Mouse (Mus musculus): ENCODE results near the gene Sppl2a. TPM values are rescaled to one million over a fixed set of nuclear protein-coding genes. Genes with fewer than 3 reads are reported as not detected.
"Not testable (repeated sequence)": the region's sequence is repeated elsewhere in the genome, so short reads cannot be mapped to it uniquely, and the experiment has no call there.

The Sppl2a gene
- total RNA-seq (2021) = 10 to 100 TPM; 42.4 to 49.1 TPM
- long read RNA-seq, experiment 1, full-length matches to known transcripts = 9 of 13 reads
- long read RNA-seq, experiment 1, partial matches to known transcripts = 1 of 13 reads
- long read RNA-seq, experiment 1, other reads (novel, unspliced or antisense) = 3 of 13 reads
- long read RNA-seq, experiment 2, full-length matches to known transcripts = 19 of 29 reads
- long read RNA-seq, experiment 2, partial matches to known transcripts = 5 of 29 reads
- long read RNA-seq, experiment 2, other reads (novel, unspliced or antisense) = 5 of 29 reads

- peak; percentile 83 to 91 for DNase-seq (ENCODE audit: low spot score in 2 of 2)
These were observed at the start of gene Sppl2a for GRCm38 (mm10) chr2:126932897-126933641. Sppl2a (minus strand) TSS chr2:126933235.

GRCm38 (mm10) chr2:126977428-126977827, 44.4 kb upstream of the Sppl2a start:
- DNase-seq (ENCODE audit: low spot score in 2 of 2) = no peak

DNA sequence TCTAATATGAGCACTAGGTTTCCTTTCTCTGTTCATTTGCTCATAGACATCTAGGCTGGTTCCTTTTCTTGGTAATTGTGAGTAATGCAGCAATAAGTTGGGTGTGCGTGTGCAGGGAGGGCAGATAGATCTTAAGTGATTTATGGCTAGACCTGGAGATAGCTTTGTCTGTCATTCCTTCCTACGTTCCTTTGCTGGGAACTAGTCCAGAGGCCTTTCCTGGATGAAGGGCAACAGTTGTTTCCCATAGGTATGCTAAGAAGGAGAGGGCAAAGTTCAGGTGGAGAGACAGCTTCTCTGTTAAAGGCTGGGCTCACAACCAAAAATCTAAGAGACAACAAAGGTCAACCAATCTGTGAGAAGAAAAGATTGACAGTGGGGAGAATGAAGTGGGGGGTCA, 28.7 kb upstream of the Sppl2a start:
- DNase-seq (ENCODE audit: low spot score in 2 of 2) = no peak

DNA sequence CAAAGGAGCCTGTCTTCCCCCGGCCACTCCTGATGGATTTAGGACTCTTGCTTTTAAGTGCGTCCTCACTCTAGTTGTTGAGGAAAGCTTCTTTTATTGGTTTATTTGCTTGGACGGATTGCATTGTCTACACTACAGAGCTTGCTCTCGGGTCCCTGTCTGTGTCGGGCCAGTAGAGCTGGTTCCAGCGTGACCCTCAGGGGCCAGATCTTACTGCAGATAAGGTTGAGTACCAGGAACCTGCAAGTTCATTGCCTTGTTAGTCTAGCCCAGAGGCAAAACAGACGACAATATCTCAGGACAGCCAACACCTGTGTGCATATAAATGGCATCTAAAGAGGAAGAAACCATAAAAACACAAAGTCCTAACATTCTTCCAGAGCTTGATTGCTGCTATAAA, 22.6 kb upstream of the Sppl2a start:
- DNase-seq (ENCODE audit: low spot score in 2 of 2) = no peak

DNA sequence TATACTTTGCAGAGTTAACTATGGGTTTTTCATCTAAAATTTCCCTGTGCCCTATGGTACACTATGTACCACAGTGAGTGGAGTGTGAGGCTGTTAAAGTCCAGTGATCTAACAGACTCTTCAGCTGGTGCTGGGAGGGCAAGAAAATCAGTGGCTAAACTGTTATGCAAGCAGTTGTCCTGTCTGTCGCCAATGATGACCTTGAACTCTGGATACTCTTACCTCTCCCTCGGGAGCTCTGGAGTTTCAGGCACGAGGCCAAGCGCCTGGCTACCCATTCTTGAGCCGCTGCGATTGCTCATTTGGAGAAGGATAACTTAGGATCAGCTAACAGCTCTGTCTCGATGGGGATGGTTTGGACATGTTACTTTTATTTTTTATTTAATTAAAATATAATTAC, 18.1 kb upstream of the Sppl2a start:
- peak in 1 of 2 experiments; percentile 32 for DNase-seq (ENCODE audit: low spot score in 2 of 2)

- no peak for DNase-seq (ENCODE audit: low spot score in 2 of 2)
These were observed 17.4 kb upstream of the Sppl2a start for GRCm38 (mm10) chr2:126950453-126950852.

DNA sequence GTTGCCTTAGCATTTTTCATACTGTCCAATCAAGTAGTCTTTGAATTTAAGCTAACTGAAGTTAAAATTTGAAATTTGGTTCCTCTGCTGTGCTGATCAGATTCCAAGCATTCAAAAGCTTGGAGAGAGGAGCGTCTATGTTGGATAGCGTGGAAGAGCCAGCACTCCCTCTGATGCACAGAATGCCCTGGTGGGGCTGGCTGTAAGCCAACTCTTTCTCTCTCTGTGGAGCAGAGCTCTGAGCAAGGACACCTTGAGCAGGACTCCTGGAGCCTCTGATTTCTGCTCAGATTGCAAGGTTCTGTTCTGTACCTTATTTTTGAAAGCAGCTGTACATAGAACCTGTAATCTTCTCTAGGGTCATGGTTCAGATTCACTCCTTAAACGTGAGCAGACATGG, 16.8 kb upstream of the Sppl2a start:
- peak in 1 of 2 experiments; percentile 35 for DNase-seq (ENCODE audit: low spot score in 2 of 2)

DNA sequence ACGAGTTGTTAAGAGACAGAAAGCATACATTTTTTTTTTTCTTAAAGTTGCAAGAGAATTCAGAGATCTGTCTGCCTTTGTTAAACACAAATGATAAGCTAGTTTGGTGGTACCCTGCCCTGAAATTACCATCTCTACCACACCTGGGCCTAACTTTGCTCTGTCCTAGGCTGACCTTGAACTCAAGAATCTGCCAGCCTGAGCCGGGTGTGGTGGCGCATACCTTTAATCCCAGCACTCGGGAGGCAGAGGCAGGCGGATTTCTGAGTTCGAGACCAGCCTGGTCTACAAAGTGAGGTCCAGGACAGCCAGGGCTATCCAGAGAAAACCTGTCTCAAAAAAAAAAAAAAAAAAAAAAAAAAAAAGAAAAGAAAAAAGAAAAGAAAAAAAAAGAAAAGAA, 16.3 kb upstream of the Sppl2a start:
- DNase-seq (ENCODE audit: low spot score in 2 of 2) = not testable (repeated sequence)

DNA sequence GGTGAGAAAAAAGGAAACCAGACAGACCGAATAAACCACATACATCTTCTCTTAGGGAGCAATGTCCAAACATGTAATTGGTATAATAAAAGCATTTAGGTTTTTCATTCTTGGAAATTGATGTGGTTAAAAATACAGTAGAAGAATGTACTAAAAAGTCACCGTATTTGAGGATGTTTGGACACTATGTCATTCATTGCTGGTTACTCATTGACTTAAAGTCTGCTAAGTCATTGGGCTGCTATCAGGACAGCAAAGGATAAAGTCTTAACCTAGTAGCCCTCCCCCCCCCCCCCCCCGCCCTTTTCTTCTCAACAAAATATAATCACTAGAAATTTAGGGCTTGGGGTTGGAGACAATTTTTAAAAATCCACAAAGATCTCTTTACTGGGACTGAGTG, 15.2 kb upstream of the Sppl2a start:
- no peak for DNase-seq (ENCODE audit: low spot score in 2 of 2)

- DNase-seq (ENCODE audit: low spot score in 2 of 2) = no peak
These were observed 14.6 kb upstream of the Sppl2a start for GRCm38 (mm10) chr2:126947646-126948045.

- no peak for DNase-seq (ENCODE audit: low spot score in 2 of 2)
These were observed 10.2 kb upstream of the Sppl2a start for GRCm38 (mm10) chr2:126943211-126943610.

- DNase-seq (ENCODE audit: low spot score in 2 of 2) = no peak
These were observed 7.4 kb upstream of the Sppl2a start for GRCm38 (mm10) chr2:126940314-126940866.

DNA sequence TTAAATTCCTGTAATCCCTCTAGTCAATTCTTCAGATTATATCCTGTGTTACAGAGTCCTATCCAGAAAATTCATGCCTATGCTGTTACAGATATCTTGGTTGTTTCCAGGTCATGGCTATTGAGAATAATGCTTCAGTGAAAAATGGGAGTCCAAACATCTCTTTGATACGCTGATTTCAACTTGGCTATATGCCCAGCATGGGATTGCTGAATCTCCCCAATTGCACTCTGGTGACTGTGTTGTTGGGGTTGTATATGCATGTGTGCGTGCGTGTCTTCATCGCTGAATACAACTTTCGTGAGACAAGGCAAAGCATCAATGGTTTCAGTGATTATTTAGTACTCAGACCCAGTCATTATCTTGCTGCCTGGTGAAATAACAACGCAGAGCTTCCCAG, 5.0 kb upstream of the Sppl2a start:
- DNase-seq (ENCODE audit: low spot score in 2 of 2) = no peak

- no peak for DNase-seq (ENCODE audit: low spot score in 2 of 2)
These were observed 886 bp upstream of the Sppl2a start for GRCm38 (mm10) chr2:126933921-126934320.

- DNase-seq (ENCODE audit: low spot score in 2 of 2) = no peak
These were observed 656 bp downstream of the Sppl2a start for GRCm38 (mm10) chr2:126932261-126932896.

DNA sequence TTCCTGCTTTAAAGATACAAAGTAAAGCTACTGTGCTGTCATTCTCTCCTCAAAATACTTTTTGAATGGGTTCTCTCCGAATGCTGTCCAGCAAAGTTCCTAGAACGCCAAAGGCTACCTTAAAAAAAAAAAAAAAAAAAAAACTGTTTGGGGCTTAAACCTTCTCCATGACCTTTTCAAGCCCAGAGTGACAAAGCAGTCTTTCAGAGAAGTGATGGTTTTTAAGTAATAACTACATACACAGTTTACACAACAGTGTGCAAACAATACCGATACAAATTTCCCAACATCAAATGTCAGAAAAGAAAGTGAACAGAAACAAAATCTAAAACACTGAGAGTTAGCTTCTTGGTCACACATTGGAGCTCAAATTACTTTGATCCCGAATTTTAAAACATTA, 1.3 kb downstream of the Sppl2a start:
- no peak for DNase-seq (ENCODE audit: low spot score in 2 of 2)

GRCm38 (mm10) chr2:126928681-126929080, 4.4 kb downstream of the Sppl2a start:
- DNase-seq (ENCODE audit: low spot score in 2 of 2) = no peak

GRCm38 (mm10) chr2:126920358-126921060, 12.5 kb downstream of the Sppl2a start:
- no peak for DNase-seq (ENCODE audit: low spot score in 2 of 2)

GRCm38 (mm10) chr2:126916236-126916635, 16.8 kb downstream of the Sppl2a start:
- no peak for DNase-seq (ENCODE audit: low spot score in 2 of 2)

- DNase-seq (ENCODE audit: low spot score in 2 of 2) = no peak
These were observed 18.9 kb downstream of the Sppl2a start for GRCm38 (mm10) chr2:126914096-126914495.

DNA sequence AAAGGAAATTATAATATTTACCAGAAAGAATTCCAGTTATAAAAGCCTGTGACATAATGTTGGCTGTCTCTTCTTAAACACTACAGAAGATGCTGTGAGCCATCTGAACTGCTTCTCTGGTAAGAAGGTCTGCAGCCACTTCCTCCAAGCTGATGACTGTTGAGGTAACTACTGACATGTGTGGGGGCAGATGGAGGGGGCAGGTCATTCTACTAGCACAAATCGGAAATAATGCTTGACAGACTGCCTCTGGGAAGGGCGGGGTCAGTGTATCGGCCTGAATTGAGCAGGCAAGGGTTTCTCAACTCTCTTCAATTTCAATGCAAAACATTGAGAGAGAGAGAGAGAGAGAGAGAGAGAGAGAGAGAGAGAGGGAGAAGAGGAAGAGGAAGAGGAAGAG, 28.9 kb downstream of the Sppl2a start:
- no peak for DNase-seq (ENCODE audit: low spot score in 2 of 2)

All from gastrocnemius, postnatal 4 days (tissue).